Mouse (Mus musculus): ENCODE measurements around the gene Pnpla3. TPM values are rescaled to one million over a fixed set of nuclear protein-coding genes. Genes with fewer than 3 reads are reported as not detected.

The Pnpla3 gene
- polyA plus RNA-seq, 1 experiment = 0.61 TPM

GRCm38 (mm10) chr15:84196486-84197165 is 29.0 kb downstream of the Pnpla3 start:
- Histone ChIP-seq H3K27me3 (ENCODE audit: control insufficient read depth, insufficient read depth, low read length, poor library complexity, severe bottlenecking) (no peaks in the 10 kb centered on the region), H3K9ac (ENCODE audit: low read depth, poor library complexity, severe bottlenecking) (no peak overlapping the region), H3K4me3 (ENCODE audit: low read depth, low read length) (no peak overlapping the region), H3K27ac (ENCODE audit: insufficient read depth, low read length) (no peak overlapping the region), H3K4me1 (ENCODE audit: control insufficient read depth, insufficient read depth, low read length) (no peaks in the 10 kb centered on the region), H3K36me3 (ENCODE audit: control insufficient read depth, insufficient read depth, low read length, poor library complexity, severe bottlenecking) (peaks cover 51% of the 10 kb centered on the region), H3K9me3 (replicated peaks; ENCODE audit: control insufficient read depth, insufficient read depth, low read length, poor library complexity, severe bottlenecking) (no peaks in the 10 kb centered on the region)
- TF ChIP-seq POLR2A (IDR thresholded peaks at IDR 0.05; ENCODE audit: insufficient read depth, low read length) = no peak

GRCm38 (mm10) chr15:84207327-84207726 is 39.7 kb downstream of the Pnpla3 start:
- Histone ChIP-seq H3K9me3 (replicated peaks; ENCODE audit: control insufficient read depth, insufficient read depth, low read length, poor library complexity, severe bottlenecking) (no peaks in the 10 kb centered on the region), H3K4me3 (ENCODE audit: low read depth, low read length) (no peak overlapping the region), H3K4me1 (ENCODE audit: control insufficient read depth, insufficient read depth, low read length) (no peaks in the 10 kb centered on the region), H3K36me3 (ENCODE audit: control insufficient read depth, insufficient read depth, low read length, poor library complexity, severe bottlenecking) (peaks cover 37% of the 10 kb centered on the region), H3K27ac (ENCODE audit: insufficient read depth, low read length) (no peak overlapping the region), H3K27me3 (ENCODE audit: control insufficient read depth, insufficient read depth, low read length, poor library complexity, severe bottlenecking) (no peaks in the 10 kb centered on the region), H3K9ac (ENCODE audit: low read depth, poor library complexity, severe bottlenecking) (no peak overlapping the region)
- TF ChIP-seq POLR2A (IDR thresholded peaks at IDR 0.05; ENCODE audit: insufficient read depth, low read length) = no peak

GRCm38 (mm10) chr15:84209517-84210412 is 42.1 kb downstream of the Pnpla3 start:
- H3K9ac ChIP-seq (ENCODE audit: low read depth, poor library complexity, severe bottlenecking) = no peak overlapping the region
- no peaks in the 10 kb centered on the region for H3K27me3 ChIP-seq (ENCODE audit: control insufficient read depth, insufficient read depth, low read length, poor library complexity, severe bottlenecking)
- no peak overlapping the region for H3K4me3 ChIP-seq (ENCODE audit: low read depth, low read length)
- no peaks in the 10 kb centered on the region for H3K4me1 ChIP-seq (ENCODE audit: control insufficient read depth, insufficient read depth, low read length)
- TF ChIP-seq CTCF (IDR thresholded peaks at IDR 0.05; ENCODE audit: low read depth, low read length) = no peak
- TF ChIP-seq POLR2A (IDR thresholded peaks at IDR 0.05; ENCODE audit: insufficient read depth, low read length) = no peak
- no peak for TF ChIP-seq EP300 (IDR thresholded peaks at IDR 0.05; ENCODE audit: insufficient read depth, low read depth, low read length)
- peaks cover 24% of the 10 kb centered on the region for H3K36me3 ChIP-seq (ENCODE audit: control insufficient read depth, insufficient read depth, low read length, poor library complexity, severe bottlenecking)
- no peaks in the 10 kb centered on the region for H3K9me3 ChIP-seq (replicated peaks; ENCODE audit: control insufficient read depth, insufficient read depth, low read length, poor library complexity, severe bottlenecking)
- no peak overlapping the region for H3K27ac ChIP-seq (ENCODE audit: insufficient read depth, low read length)

GRCm38 (mm10) chr15:84210461-84210860 is 42.8 kb downstream of the Pnpla3 start:
- no peak overlapping the region for H3K27ac ChIP-seq (ENCODE audit: insufficient read depth, low read length)
- peaks cover 20% of the 10 kb centered on the region for H3K36me3 ChIP-seq (ENCODE audit: control insufficient read depth, insufficient read depth, low read length, poor library complexity, severe bottlenecking)

GRCm38 (mm10) chr15:84210941-84211340 is 43.3 kb downstream of the Pnpla3 start:
- peaks cover 20% of the 10 kb centered on the region for H3K36me3 ChIP-seq (ENCODE audit: control insufficient read depth, insufficient read depth, low read length, poor library complexity, severe bottlenecking)
- no peak overlapping the region for H3K4me3 ChIP-seq (ENCODE audit: low read depth, low read length)
- no peak overlapping the region for H3K27ac ChIP-seq (ENCODE audit: insufficient read depth, low read length)
- H3K4me1 ChIP-seq (ENCODE audit: control insufficient read depth, insufficient read depth, low read length) = peaks cover 2% of the 10 kb centered on the region
- H3K9me3 ChIP-seq (replicated peaks; ENCODE audit: control insufficient read depth, insufficient read depth, low read length, poor library complexity, severe bottlenecking) = no peaks in the 10 kb centered on the region
- H3K27me3 ChIP-seq (ENCODE audit: control insufficient read depth, insufficient read depth, low read length, poor library complexity, severe bottlenecking) = no peaks in the 10 kb centered on the region
- H3K9ac ChIP-seq (ENCODE audit: low read depth, poor library complexity, severe bottlenecking) = no peak overlapping the region
- TF ChIP-seq POLR2A (IDR thresholded peaks at IDR 0.05; ENCODE audit: insufficient read depth, low read length) (no peak), CTCF (IDR thresholded peaks at IDR 0.05; ENCODE audit: low read depth, low read length) (no peak), EP300 (IDR thresholded peaks at IDR 0.05; ENCODE audit: insufficient read depth, low read depth, low read length) (no peak)

More at GRCm38 (mm10) chr15:84210461-84210860, 42.8 kb downstream of the Pnpla3 start:
- H3K27me3 ChIP-seq (ENCODE audit: control insufficient read depth, insufficient read depth, low read length, poor library complexity, severe bottlenecking) = no peaks in the 10 kb centered on the region
- TF ChIP-seq CTCF (IDR thresholded peaks at IDR 0.05; ENCODE audit: low read depth, low read length) (no peak), EP300 (IDR thresholded peaks at IDR 0.05; ENCODE audit: insufficient read depth, low read depth, low read length) (no peak)
- peaks cover 2% of the 10 kb centered on the region for H3K4me1 ChIP-seq (ENCODE audit: control insufficient read depth, insufficient read depth, low read length)
- no peak overlapping the region for H3K9ac ChIP-seq (ENCODE audit: low read depth, poor library complexity, severe bottlenecking)
- no peaks in the 10 kb centered on the region for H3K9me3 ChIP-seq (replicated peaks; ENCODE audit: control insufficient read depth, insufficient read depth, low read length, poor library complexity, severe bottlenecking)
- no peak overlapping the region for H3K4me3 ChIP-seq (ENCODE audit: low read depth, low read length)

- Histone ChIP-seq H3K9me3 (replicated peaks; ENCODE audit: control insufficient read depth, insufficient read depth, low read length, poor library complexity, severe bottlenecking) (no peaks in the 10 kb centered on the region), H3K27me3 (ENCODE audit: control insufficient read depth, insufficient read depth, low read length, poor library complexity, severe bottlenecking) (no peaks in the 10 kb centered on the region), H3K4me3 (ENCODE audit: low read depth, low read length) (no peak overlapping the region), H3K4me1 (ENCODE audit: control insufficient read depth, insufficient read depth, low read length) (peaks cover 2% of the 10 kb centered on the region), H3K36me3 (ENCODE audit: control insufficient read depth, insufficient read depth, low read length, poor library complexity, severe bottlenecking) (peaks cover 20% of the 10 kb centered on the region), H3K9ac (ENCODE audit: low read depth, poor library complexity, severe bottlenecking) (no peak overlapping the region), H3K27ac (ENCODE audit: insufficient read depth, low read length) (no peak overlapping the region)
- TF ChIP-seq EP300 (IDR thresholded peaks at IDR 0.05; ENCODE audit: insufficient read depth, low read depth, low read length) (no peak), CTCF (IDR thresholded peaks at IDR 0.05; ENCODE audit: low read depth, low read length) (no peak), POLR2A (IDR thresholded peaks at IDR 0.05; ENCODE audit: insufficient read depth, low read length) (no peak)
Measured at GRCm38 (mm10) chr15:84211564-84211963, 43.9 kb downstream of the Pnpla3 start.
